Mouse (Mus musculus) frontal cortex, postnatal 10 days (tissue): ENCODE results near the gene Best2.

Experiments used
- DNase-seq, 2 experiments: peaks; one replicate each; pipeline ENCODE4 v3.0.0; 2022; ENCODE audit warnings: low spot score in 2 of 2, mixed read lengths in 1 of 2

The Best2 gene

DNA sequence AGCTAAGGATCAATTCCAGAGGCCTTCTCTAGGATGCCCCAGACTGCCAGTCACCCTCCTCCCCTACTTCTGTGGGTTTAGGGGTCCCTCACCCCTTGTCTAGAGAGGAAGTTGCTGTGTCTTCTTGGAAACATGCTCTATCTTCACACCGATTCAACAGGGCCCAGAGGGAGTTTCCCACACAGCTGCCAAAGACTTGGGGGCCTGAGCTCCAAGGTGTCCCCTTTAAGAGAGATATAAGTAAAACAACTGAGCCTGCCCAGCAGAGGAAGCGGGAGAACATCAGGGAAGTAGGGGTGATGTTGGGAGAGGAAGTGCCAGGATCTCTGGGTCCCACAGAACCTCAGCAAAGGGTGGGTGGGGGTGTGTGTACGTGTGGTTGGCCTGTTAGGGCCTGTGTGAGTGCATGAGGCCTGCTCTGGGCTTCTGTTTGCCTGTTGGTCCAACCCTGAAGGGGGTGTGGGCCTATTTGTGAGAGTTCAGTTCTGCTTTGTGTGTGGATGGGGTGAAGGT is 31.8 kb downstream of the Best2 start:
- DNase-seq = no peak

DNA sequence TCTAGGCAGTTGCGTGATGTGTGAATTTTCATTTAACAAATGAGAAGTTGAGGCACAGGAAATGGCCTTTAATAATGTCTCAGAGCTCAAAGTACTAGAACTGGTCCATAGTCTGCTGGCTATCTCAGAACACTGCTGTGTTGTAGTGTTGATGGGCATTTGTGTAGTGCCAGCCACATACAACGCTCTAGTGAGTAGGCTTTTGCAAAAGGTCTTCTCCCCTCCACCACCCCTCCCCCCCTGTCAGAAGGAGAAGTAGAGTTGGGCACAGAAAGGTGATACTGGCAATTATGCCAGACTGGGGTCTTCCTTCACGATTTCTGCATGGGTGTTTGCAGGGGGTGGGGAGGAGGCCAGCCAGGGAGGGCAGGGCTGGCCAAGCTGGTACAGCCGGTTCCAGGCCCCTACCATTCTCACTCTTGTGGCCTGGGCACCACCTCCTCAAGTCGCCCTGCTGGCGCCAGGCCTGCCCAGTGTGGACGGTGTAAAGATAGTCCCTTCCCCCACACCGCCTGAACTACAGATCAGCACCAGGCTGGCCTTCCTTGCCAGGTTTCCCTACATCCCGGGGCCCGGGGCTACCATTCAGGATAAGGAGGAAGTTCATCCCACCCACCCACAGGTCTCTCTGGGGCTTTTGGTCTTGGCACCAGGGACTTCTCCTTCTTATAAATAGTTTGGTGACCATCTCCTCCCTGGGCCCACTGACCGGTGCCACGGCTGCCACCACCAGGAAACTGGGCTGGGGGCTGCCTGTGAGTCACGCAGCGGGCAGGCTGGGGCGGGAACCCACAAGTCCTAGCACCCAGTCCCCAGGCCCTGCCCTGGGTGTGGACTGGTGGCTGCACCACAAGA is 32.5 kb downstream of the Best2 start:
- peak in 1 of 2 experiments; percentile 43 for DNase-seq

- DNase-seq = peak; percentile 68 to 72
Observed at GRCm38 (mm10) chr8:84980622-84981358, 33.5 kb downstream of the Best2 start.

DNA sequence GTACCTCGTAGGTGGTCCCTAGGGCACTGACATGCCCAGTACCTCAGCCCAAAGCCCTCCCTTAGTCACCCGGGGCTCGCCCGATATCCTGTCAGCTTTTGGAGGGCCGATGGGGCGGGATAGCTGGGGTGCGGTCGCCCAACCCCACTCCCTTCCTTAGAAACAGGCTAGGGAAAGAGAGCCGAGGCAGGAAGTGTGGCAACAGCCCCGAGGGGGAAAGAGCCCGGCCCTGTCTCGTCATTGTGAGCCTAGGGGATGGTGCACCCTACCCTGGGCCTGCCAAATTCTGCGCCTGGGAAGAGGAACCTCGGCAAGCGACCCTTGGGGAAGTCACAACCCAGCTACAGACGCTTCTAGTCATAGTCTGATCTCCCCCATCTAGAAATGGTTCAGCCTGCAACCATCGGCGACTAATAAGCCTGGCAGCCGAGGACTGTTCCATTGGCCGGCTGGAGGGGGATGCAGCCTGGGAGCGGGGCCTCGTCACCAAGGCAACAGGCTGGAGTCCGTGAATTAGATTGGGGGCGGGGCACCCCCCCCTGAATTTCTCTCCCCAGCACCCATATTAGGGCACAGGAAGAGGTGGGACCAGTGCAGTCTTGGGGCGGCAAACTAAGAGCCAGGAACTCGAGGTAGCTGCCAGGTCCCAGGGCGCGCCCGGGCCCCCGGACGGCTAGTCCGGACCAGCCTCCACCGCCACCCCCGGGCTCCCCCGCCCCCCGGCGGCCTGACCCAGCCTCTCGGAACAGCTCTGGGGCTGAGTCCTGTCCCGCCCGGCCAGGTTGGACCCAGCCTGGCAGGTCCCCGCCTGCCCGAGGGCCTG is 34.5 kb downstream of the Best2 start:
- DNase-seq = peak; percentile 89 to 91

GRCm38 (mm10) chr8:84978248-84978940 is 35.9 kb downstream of the Best2 start, which contains the start of gene Junb:
TSS of gene Junb (minus strand) at chr8:84978718.
- DNase-seq = peak; percentile 92 to 96

GRCm38 (mm10) chr8:84977435-84978247 is 36.7 kb downstream of the Best2 start:
- peak; percentile 69 for DNase-seq

DNA sequence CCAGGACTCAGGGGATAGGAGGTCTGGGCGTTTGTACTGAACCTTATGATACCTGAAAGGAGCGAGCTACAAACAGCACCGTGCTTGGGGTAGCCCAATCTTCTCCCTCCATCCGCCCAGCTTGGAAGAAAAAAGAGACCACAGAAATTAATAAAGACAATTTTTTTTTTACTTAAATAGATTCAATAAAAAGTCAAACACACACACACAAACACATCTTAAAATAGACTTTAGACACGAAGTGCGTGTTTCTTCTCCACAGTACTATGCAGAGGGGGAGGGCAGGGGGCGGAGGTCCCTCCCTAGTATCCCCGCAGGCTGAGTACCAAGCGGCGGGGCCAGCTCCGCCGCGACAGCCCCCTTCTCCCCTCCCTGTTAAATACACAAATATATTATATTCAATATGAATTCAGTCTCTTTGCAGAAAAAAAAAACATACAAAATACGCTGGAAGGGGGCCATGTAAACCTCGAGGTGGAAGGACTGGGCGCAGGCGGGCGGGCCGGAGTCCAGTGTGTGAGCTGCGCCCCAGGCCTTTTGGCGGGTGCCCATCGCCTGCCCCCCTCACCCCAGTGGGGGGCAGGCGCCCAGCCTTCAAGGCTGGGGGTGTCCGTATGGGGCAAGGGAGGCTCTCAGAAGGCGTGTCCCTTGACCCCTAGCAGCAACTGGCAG is 37.4 kb downstream of the Best2 start:
- no peak for DNase-seq

GRCm38 (mm10) chr8:84976031-84976762 is 38.1 kb downstream of the Best2 start:
- DNase-seq = peak; percentile 90 to 94

DNA sequence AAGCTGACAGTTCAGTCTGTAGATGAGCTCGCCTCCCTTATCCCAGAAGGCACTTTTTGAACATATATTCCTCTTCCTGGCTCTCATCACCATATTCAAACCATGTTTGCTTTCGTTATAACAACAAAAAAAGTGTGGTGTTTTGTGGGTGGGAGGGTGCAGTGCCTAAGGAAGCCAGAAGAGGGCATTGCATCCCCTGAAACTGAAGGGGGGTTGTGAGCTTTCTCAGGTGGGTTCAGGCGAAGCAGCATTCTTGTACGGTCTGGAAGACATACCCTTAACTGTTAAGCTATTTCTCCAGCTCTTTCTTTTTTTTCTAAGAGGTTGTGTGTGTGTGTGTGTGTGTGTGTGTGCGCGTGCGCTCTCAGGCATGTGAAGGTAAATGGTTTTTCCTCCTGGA is 38.9 kb downstream of the Best2 start:
- peak; percentile 49 to 58 for DNase-seq

DNA sequence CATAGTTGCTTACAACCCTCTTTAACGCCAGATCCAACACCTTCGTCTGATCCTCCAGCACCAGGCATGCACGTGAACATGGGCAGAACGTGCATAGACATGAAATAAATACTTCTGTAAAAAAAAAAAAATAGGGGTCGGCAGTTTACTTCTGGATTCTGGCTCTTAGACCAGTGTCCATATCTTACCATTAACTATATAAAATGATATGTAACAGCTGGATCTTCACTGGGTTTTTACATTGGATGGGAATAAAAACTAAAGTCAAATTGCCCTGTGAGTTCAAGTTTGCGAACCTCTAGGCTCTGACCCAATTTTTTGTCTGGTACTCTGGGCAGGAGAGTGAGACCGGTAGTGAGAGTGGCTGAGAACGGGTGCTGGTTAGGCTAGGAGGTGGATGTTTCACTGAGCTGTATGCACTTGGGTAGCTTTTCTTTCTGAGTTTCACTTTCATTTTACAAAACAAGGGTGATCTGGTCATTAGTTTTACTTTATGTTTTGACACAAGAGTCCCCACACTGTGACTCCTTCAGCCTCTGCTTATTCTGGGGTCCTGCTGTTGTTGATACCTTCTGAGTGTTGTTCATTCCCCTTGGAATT is 39.7 kb downstream of the Best2 start:
- DNase-seq = no peak

DNA sequence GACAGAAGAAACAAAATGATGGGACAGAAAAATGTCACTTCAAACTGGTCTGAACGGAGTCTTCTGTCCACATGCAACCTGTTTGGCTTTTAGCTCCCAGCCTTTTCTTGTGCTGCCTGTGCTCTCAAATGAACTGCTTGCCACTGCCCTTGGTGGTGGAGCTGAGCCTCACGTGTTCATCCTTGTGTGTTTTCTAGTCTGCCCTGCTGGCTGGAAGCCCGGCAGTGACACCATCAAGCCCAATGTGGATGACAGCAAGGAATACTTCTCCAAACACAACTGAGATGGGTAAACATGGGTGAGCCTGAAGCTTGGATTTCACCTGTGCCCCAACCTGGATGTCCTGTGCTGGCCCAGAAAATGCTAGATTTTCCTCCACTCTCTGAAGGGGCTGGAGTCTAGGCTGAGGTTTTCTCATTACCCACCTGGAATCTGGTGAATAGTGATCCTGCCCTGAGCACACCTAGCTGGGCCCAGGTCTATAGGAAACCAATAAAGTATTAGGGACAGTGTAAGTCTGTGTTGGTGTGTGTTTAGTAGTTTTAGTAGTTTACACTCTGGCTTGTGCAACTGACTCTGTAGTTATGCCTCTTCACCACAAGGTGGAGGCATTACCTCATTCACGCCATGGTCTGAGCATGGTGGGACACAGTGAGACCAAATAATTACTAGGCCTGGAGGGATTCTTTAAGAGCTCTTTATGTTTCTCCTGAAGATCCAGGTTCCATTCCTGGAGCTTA is 40.4 kb downstream of the Best2 start:
- no peak for DNase-seq

- DNase-seq = no peak
Observed at GRCm38 (mm10) chr8:84973079-84973478, 41.3 kb downstream of the Best2 start.

DNA sequence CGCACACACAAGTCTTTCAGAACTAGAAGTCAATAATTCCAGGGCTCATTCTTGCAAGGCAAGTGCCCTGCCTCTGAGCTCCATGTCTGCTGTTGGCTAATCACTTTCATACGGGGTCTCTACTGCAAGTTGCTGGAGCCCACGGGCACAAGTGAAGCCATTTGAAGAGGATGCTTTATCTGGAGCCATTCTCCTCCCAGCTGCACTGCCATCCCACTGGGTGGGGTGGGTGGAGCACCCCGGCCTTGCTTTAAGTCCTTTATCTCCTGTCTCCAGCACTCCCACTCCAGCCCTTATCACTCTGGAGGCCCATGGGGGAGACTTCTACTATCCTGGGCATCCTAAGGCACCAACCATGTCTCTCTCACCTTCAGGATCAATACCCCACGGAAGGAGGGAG is 43.4 kb downstream of the Best2 start:
- DNase-seq = no peak

- no peak for DNase-seq
Observed at GRCm38 (mm10) chr8:84970135-84970790, 44.1 kb downstream of the Best2 start.

GRCm38 (mm10) chr8:84969241-84970134 is 44.8 kb downstream of the Best2 start, which contains the start of the genes Gm49661, Prdx2 and Rnaseh2a:
TSS of gene Gm49661 (minus strand) at chr8:84969433.
TSS of gene Prdx2 (plus strand) at chr8:84969587.
TSS of gene Rnaseh2a (minus strand) at chr8:84969767.
- peak in 1 of 2 experiments; percentile 49 for DNase-seq

GRCm38 (mm10) chr8:84968650-84969049 is 45.7 kb downstream of the Best2 start:
- no peak for DNase-seq
